Mouse (Mus musculus): Measurements from ENCODE around the gene Wwc2. TPM values are rescaled to one million over a fixed set of nuclear protein-coding genes. Genes with fewer than 3 reads are reported as not detected.
A peak's percentile ranks its signal among the peaks of the same experiment; 100 is the strongest.

The Wwc2 gene
- polyA plus RNA-seq, 1 experiment from 2014 or later = 18.6 TPM

DNA sequence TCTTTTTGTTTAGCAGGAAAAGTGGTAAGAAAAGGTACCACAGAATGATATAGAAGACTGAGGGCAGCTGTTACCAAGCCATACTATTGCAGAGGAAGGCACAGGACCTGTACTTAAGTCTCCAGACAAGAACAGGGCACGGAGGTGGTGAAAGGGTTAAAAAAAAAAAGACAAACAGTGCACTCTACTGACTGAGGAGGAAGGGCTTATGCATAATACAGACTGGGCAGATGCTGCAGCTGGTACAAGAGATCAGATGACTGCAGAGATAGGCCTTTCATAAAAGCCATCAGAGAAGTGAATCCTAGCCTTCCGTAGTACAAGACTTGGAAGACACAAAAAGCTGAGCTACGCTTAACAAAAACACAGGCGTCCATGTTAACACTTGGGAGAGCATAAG lies 28.2 kb downstream of the Wwc2 start:
- no peak overlapping the region for H3K4me2 ChIP-seq (replicated peaks)
- no peak for ATAC-seq (ENCODE audit: insufficient number of reproducible peaks, insufficient read depth, low FRiP score, low TSS enrichment)
- no peaks in the 10 kb centered on the region for H3K9me3 ChIP-seq
- 77% methylated on average over 4 of the region's 4 CpGs for WGBS
- H3K9ac ChIP-seq = no peak overlapping the region
- H3K4me1 ChIP-seq = peaks cover 24% of the 10 kb centered on the region
- H3K27ac ChIP-seq = no peak overlapping the region
- H3K27me3 ChIP-seq = no peaks in the 10 kb centered on the region
- H3K36me3 ChIP-seq = no peaks in the 10 kb centered on the region; the same call in 1 of the 2 replicates
- H3K4me3 ChIP-seq = no peak overlapping the region

DNA sequence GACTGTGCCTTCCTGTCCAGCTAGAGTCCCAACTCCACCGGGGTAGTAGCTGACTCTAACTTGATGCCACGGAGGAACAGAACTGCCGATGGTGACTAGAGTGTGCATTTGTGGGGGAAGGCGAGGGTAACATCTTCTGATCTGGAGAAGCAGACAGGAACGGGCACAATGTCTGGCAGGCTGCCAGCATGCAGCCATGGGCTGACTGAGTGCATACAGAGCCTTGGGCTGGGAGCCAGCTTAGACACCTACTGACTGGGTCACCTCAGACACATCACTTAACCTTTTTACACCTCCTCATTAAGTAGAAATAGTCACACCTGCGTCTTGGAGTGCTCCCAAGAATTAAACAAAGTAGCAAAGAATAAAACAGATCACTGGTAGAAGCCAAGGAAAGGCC lies 28.7 kb downstream of the Wwc2 start:
- Histone ChIP-seq H3K9me3 (no peaks in the 10 kb centered on the region), H3K4me2 (replicated peaks) (no peak overlapping the region), H3K9ac (no peak overlapping the region), H3K27ac (no peak overlapping the region), H3K4me1 (peaks cover 19% of the 10 kb centered on the region), H3K36me3 (no peaks in the 10 kb centered on the region; the same call in 1 of the 2 replicates), H3K27me3 (no peaks in the 10 kb centered on the region), H3K4me3 (no peak overlapping the region)
- ATAC-seq (ENCODE audit: insufficient number of reproducible peaks, insufficient read depth, low FRiP score, low TSS enrichment) = no peak
- WGBS = 70% methylated on average over 6 of the region's 6 CpGs

DNA sequence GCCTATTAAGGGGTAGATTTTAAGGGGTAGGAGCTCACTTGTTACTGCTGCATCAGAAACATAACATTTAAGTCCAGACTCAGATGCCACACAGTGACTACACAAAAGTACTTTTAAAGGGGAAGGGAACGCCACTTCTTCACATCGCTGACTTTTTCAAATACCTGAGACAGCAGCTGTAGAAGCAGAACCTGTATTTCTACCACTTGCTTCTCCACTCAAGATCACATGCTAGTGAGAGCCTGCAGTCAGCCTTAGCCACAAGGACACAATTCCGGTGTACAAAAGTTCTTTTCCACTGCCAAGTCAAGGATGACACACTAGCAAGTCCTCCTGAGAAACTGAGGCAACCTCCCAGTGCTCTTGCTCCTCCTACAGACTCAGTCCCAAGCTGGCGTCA lies 33.2 kb downstream of the Wwc2 start:
- Histone ChIP-seq H3K36me3 (no peaks in the 10 kb centered on the region; the same call in 1 of the 2 replicates), H3K27me3 (no peaks in the 10 kb centered on the region), H3K4me3 (no peak overlapping the region), H3K4me2 (replicated peaks) (no peak overlapping the region), H3K9me3 (no peaks in the 10 kb centered on the region), H3K27ac (no peak overlapping the region), H3K9ac (no peak overlapping the region), H3K4me1 (peaks cover 12% of the 10 kb centered on the region; the same call in 1 of the 2 replicates)
- no peak for ATAC-seq (ENCODE audit: insufficient number of reproducible peaks, insufficient read depth, low FRiP score, low TSS enrichment)
- 88% methylated on average over 4 of the region's 4 CpGs for WGBS

DNA sequence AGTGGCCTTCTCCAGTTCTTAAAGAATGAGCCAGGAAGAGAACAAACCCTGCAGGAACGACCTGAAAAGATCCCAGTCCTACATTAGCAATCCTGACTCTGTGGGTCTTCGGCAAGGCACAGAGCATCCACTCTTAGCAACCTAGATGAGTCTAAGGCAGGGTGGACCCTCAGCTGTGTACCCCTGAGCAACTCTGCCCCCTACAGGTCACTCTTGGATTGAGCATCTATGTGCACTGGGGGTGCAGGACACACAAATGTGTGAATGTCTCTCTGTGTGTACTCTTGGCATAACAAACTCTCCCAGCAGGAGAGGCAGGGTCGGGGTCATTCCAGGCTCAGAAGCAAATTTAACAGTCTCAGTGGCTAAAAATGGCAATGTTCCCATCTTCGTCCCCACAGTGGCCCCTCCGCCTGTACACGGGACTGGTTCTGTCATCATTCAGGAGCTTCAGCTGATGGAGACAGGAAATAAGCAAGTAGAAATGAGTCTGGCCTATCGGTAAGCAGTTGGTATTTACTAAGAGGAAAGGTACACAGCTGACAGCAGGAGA lies 39.3 kb downstream of the Wwc2 start:
- H3K27me3 ChIP-seq = no peaks in the 10 kb centered on the region
- WGBS = 75% methylated on average over 7 of the region's 7 CpGs
- no peaks in the 10 kb centered on the region for H3K36me3 ChIP-seq
- no peak overlapping the region for H3K9ac ChIP-seq
- H3K9me3 ChIP-seq = no peaks in the 10 kb centered on the region
- no peak overlapping the region for H3K4me2 ChIP-seq (replicated peaks)
- H3K4me3 ChIP-seq = no peak overlapping the region
- H3K4me1 ChIP-seq = no peaks in the 10 kb centered on the region
- no peak for ATAC-seq (ENCODE audit: insufficient number of reproducible peaks, insufficient read depth, low FRiP score, low TSS enrichment)
- H3K27ac ChIP-seq = no peak overlapping the region

DNA sequence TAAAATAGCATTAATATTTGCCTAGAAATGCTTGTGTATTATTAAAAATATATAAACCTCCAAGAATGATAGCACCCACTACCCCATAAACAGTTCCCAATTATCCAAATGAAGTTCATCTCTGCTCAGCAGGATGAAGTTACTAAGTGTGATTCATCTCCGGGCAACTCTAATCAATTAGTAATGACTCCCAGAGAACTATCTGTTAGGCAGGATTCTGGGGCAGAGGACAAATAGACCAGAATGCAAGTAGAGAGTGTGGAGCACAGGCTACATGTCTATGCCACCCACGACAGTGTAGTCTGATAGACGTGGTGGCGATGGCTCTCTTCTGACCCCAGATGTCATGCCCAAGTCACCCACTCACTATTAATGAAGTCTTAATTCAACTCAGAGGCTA lies 41.9 kb downstream of the Wwc2 start:
- H3K4me3 ChIP-seq = no peak overlapping the region
- WGBS = 77% methylated on average over 4 of the region's 4 CpGs
- no peak for ATAC-seq (ENCODE audit: insufficient number of reproducible peaks, insufficient read depth, low FRiP score, low TSS enrichment)
- H3K9me3 ChIP-seq = no peaks in the 10 kb centered on the region
- H3K27me3 ChIP-seq = no peaks in the 10 kb centered on the region
- H3K9ac ChIP-seq = no peak overlapping the region
- no peak overlapping the region for H3K4me2 ChIP-seq (replicated peaks)
- no peaks in the 10 kb centered on the region for H3K36me3 ChIP-seq
- no peaks in the 10 kb centered on the region for H3K4me1 ChIP-seq
- H3K27ac ChIP-seq = no peak overlapping the region

DNA sequence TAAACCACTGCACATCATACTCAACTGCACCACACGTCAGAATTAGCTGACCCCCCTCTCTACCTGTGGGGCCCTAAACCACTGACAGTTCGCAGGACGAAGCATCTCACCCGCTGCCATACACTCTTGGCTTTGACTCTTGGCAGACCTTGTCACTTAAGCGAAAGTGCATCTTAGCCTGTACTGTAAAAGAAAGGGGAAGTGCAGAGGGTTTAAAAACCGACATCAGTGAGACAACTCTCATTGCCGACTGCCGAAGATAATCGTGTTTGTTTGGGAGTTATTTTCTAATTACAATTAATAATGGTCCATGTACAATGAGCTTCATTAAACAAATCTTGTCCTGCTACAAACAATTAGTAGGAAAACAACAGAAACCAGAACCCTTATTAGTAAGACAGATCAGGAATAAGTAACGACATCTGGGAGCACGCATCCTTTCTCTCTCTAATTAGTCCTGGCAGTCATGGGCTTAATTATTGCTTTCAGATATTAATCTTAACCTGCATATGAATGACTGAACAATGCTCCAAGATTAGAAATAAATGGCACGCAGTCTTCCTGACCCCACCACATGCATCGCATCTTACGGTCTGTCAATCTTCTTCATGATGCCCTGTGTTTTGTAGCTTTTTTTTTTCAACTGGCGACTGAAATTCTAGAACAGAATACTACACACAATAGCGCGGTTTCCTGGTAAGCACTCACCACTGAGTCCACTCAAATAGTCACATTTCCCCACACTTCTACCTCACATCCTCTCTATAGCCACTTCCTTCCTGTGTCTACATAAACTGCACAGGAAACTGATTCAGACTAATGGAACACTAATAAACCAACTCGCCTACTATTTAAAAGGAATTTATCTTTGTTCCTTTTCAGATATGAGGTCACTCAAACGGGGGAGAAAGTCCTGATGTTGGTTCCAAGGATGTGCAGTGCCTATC lies 42.8 kb downstream of the Wwc2 start:
- H3K9ac ChIP-seq = no peak overlapping the region
- no peaks in the 10 kb centered on the region for H3K4me1 ChIP-seq
- H3K9me3 ChIP-seq = no peaks in the 10 kb centered on the region
- no peak overlapping the region for H3K4me3 ChIP-seq
- no peak overlapping the region for H3K4me2 ChIP-seq (replicated peaks)
- no peak overlapping the region for H3K27ac ChIP-seq
- no peak for ATAC-seq (ENCODE audit: insufficient number of reproducible peaks, insufficient read depth, low FRiP score, low TSS enrichment)
- no peaks in the 10 kb centered on the region for H3K36me3 ChIP-seq
- WGBS = 62% methylated on average over 19 of the region's 19 CpGs
- H3K27me3 ChIP-seq = no peaks in the 10 kb centered on the region

DNA sequence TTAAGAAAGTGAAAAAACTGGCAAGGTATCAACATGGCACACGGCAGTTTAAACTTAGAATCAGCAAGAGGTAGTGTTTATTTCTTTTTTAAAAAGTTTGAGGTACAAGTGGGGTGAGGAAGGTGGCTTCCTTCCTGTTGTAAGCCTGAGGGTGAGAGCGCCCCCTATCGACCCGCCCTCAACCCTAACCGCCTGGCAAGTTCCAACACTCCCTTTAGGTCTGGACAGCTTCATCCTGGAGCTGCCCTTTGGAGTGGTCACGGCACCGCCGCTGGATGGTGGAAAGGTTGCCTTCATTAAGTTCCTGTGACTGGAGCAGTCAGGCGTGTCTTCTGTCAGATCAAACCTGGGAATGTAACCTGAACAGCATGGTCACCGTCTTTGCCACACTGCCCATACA lies 47.7 kb downstream of the Wwc2 start:
- Histone ChIP-seq H3K36me3 (no peaks in the 10 kb centered on the region), H3K4me1 (peaks cover 13% of the 10 kb centered on the region), H3K9me3 (no peaks in the 10 kb centered on the region), H3K27ac (no peak overlapping the region), H3K4me2 (replicated peaks) (no peak overlapping the region), H3K9ac (no peak overlapping the region), H3K27me3 (no peaks in the 10 kb centered on the region), H3K4me3 (no peak overlapping the region)
- ATAC-seq (ENCODE audit: insufficient number of reproducible peaks, insufficient read depth, low FRiP score, low TSS enrichment) = no peak
- WGBS = 61% methylated on average over 10 of the region's 10 CpGs

DNA sequence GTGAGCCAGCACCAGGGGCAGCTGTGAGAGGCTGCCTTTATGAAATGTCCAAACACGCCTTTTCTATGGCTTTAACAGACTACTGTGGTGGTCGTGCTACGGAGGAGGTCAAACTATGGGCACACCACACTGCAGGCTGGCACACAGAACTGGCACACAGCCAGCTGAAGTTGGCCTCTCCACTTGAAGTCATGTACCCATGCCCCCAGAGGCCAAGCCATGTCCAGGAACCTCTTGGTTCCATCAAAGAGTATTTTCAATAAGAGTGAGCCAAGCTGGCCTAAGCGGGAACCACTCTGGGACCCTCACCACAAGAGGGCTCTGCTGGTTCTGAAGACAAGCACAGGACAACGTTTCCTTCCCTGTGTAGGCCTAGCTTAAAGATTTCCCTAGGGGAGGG lies 49.7 kb downstream of the Wwc2 start:
- 0 out of 2 replicates have a peak overlapping the region, but pooled peaks have one; percentile 54 for H3K27ac ChIP-seq

DNA sequence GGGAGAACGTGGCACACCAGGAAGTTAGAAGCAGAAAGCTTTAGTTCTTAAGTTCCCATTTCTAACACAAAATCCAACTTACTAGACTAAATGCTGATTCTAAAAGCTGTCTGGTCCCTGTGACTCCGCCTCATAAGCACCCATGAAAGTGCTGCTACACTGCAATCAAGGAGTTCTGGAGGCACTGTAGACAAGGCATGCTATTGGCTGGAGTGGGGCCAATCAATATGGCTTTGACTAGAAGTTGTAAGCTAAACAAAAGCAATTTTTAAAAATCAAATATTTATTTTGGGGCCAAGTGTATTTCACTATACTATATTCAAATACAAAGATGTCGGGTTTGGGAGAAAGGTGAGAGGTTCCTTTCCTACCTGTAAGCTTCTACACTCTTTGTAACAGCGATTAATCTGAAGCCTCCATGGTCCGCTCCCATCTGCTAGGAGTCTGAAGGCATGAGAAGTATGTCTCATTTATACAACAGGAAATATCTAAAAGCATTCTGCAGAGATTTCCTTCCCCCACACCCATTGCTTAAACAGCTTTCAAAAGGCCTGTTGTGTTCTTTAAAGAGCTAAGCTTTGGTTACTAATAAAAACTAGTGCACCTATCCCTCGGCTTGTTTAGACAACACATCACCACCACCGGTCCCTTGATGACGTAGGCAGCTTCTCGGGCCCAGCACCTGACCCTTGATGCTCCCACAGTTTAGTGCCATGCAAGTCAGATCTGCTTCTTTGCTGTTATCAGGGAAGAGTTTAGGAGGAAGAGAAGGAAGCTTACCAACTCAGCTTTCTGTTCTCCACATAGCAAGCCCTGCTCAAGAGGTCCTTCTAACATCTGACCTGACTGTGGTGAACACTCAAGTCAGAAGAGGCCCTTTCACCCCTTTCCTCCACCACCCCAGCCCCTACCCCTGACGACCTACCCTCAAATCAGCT lies 50.5 kb downstream of the Wwc2 start:
- Histone ChIP-seq H3K4me2 (replicated peaks) (no peak overlapping the region), H3K4me3 (no peak overlapping the region), H3K27ac (peak overlapping the region; percentile 54; the same call in 1 of the 2 replicates), H3K9me3 (no peaks in the 10 kb centered on the region), H3K4me1 (peaks cover 23% of the 10 kb centered on the region), H3K36me3 (no peaks in the 10 kb centered on the region), H3K9ac (no peak overlapping the region), H3K27me3 (no peaks in the 10 kb centered on the region)
- WGBS = 76% methylated on average over 10 of the region's 10 CpGs
- no peak for ATAC-seq (ENCODE audit: insufficient number of reproducible peaks, insufficient read depth, low FRiP score, low TSS enrichment)

More for the DNA sequence above, 49.7 kb downstream of the Wwc2 start:
- Histone ChIP-seq H3K27me3 (no peaks in the 10 kb centered on the region), H3K9me3 (no peaks in the 10 kb centered on the region), H3K4me2 (replicated peaks) (no peak overlapping the region), H3K36me3 (no peaks in the 10 kb centered on the region), H3K9ac (no peak overlapping the region), H3K4me1 (peaks cover 16% of the 10 kb centered on the region), H3K4me3 (no peak overlapping the region)
- 66% methylated on average over 5 of the region's 5 CpGs for WGBS
- ATAC-seq (ENCODE audit: insufficient number of reproducible peaks, insufficient read depth, low FRiP score, low TSS enrichment) = peak; percentile 54; the same call in 1 of the 2 replicates

DNA sequence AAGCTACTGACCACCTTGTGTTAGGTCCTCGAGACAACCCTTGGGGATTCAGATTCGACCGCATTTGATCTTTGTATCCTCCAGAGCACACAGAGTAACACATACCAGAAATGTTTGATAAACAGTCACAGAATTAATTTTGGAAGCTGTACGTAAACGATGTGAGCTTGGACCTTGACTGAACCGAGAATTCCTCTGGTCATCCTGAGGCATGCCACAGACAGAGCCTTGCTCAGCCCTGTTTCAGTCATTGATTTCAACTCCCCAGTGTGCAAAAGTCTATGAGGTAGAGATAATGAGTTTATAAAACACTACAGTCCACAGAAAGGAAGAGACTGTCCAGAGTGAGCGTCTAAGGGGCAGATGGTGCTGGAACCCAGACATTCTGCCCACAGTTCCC lies 51.5 kb downstream of the Wwc2 start:
- no peak for ATAC-seq (ENCODE audit: insufficient number of reproducible peaks, insufficient read depth, low FRiP score, low TSS enrichment)
- peaks cover 26% of the 10 kb centered on the region for H3K4me1 ChIP-seq
- WGBS = 86% methylated on average over 7 of the region's 7 CpGs
- no peak overlapping the region for H3K4me3 ChIP-seq
- H3K27ac ChIP-seq = no peak overlapping the region
- no peaks in the 10 kb centered on the region for H3K27me3 ChIP-seq
- no peak overlapping the region for H3K9ac ChIP-seq
- H3K36me3 ChIP-seq = no peaks in the 10 kb centered on the region
- no peaks in the 10 kb centered on the region for H3K9me3 ChIP-seq
- H3K4me2 ChIP-seq (replicated peaks) = no peak overlapping the region

DNA sequence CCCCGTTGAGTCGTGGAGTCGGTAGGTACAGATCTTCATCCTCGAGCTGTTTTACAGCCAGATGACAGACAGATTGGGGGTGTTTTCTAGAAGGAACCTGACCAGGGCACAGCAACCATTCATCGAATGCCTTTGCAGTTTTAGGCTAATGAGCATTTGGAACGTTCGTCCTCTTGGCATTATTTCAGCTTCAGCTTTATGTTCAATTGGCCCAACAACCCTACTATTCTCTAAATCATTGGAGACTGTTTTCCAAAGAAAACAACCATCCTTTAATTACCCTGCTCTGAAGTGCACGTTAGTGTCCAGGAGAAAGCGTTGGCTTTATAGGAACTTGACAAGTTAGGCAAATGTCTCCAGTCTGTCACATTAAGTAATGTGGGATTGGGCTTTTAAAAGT lies 54.3 kb downstream of the Wwc2 start:
- no peaks in the 10 kb centered on the region for H3K27me3 ChIP-seq
- peaks cover 50% of the 10 kb centered on the region for H3K4me1 ChIP-seq
- H3K27ac ChIP-seq = no peak overlapping the region
- ATAC-seq (ENCODE audit: insufficient number of reproducible peaks, insufficient read depth, low FRiP score, low TSS enrichment) = no peak
- no peak overlapping the region for H3K4me3 ChIP-seq
- H3K4me2 ChIP-seq (replicated peaks) = no peak overlapping the region
- WGBS = 66% methylated on average over 9 of the region's 9 CpGs
- no peak overlapping the region for H3K9ac ChIP-seq
- no peaks in the 10 kb centered on the region for H3K36me3 ChIP-seq
- no peaks in the 10 kb centered on the region for H3K9me3 ChIP-seq

Data from embryonic facial prominence, embryonic 12.5 days (tissue).